In genomic region chr3:60848437-60848836, GRCm38 (mm10) we compare ENCODE assay signal across 1 mouse cellular context.
TF ChIP-seq lines count a peak whose summit lies in the region.

No protein-coding gene starts in this region.

TF ChIP-seq in MEL, 35 proteins besides CTCF, POLR2A, EP300 and RAD21 (continued from another document):
- no peak for TF ChIP-seq POLR2AphosphoS5 (IDR thresholded peaks at IDR 0.05; ENCODE audit: borderline replicate concordance, low read depth, low read length)
- peak; percentile 72 for TF ChIP-seq ETS1 (IDR thresholded peaks at IDR 0.05; ENCODE audit: low read depth, low read length)
- no peak for TF ChIP-seq MXI1 (IDR thresholded peaks at IDR 0.05; ENCODE audit: low read depth, low read length)
